ENCODE assay signal across 17 mouse cellular contexts in the genomic region with DNA sequence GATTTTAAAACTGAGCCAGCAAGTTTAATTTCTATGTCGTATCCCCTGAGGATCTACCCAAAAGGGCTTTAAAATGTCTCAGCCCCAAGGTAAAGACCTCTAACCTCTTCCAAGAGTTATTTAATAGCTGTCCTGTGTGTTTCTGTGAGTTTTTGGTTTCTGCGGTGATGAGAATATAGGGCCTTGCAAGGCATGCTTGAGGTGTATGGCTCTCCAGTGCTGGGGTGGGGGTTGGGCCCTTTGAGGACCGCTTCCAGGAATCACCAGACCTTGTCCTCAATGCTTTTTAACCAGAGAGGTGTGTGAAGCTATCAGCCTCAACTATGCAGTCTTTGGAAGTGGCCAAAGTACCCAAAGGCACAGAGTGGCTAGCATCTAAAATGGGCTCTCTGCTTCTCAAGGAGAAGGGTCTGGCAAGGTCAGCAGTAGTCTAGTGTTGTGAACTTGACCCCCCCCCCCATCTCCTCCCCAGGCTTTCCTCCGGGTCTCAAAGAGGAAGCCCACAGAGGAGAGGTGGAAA. TPM values are rescaled to one million over a fixed set of nuclear protein-coding genes. Genes with fewer than 3 reads are reported as not detected.
DNase-seq lines count a peak whose midpoint lies in the region; ATAC-seq and TF ChIP-seq lines count a peak whose summit lies in the region.
"Had no signal": no experiment of that assay in that cellular context is flagged by ENCODE, and none has a peak within 500 bp of the region (broad histone marks: within the 10 kb centered on the region; RNA-seq: fewer than 3 reads in every experiment).

No protein-coding gene starts in this region.

- no peak for TF ChIP-seq CTCF in cortical plate, adult 2 months (IDR thresholded peaks at IDR 0.05; ENCODE audit: extremely low read depth, insufficient read depth, low read length)

- H3K36me3 ChIP-seq in hindbrain, embryonic 10.5 days = peaks cover 30% of the 10 kb centered on the region
- H3K36me3 ChIP-seq in midbrain, embryonic 12.5 days = 0 out of 2 replicates have a peak, but pooled peaks cover 3% of the 10 kb centered on the region
- H3K36me3 ChIP-seq: heart, embryonic 15.5 days; intestine, embryonic 15.5 days; limb, embryonic 12.5 days had no signal

- H3K27ac ChIP-seq in cortical plate, adult 2 months (ENCODE audit: insufficient read depth, low read length) = 0 out of 2 replicates have a peak overlapping the region, but pooled peaks have one; percentile 39
- peak overlapping the region; percentile 97 for H3K27ac ChIP-seq in hindbrain, embryonic 10.5 days
- peak overlapping the region; percentile 56 for H3K27ac ChIP-seq in midbrain, embryonic 12.5 days (replicated peaks)
- H3K27ac ChIP-seq: heart, embryonic 15.5 days; intestine, embryonic 15.5 days; limb, embryonic 12.5 days had no signal

- peak; percentile 18 for DNase-seq in embryo, embryonic 10.5 days (ENCODE audit: low spot score)
- DNase-seq in embryo, embryonic 9.5 days (ENCODE audit: extremely low spot score) = no peak
- DNase-seq in hindbrain, embryonic 10.5 days (ENCODE audit: low spot score) = peak; percentile 23
- DNase-seq in left cerebral cortex, postnatal 36 days (ENCODE audit: low spot score in 2 of 2) = no peak
- no peak for DNase-seq in ovary, postnatal 14 days (ENCODE audit: low spot score)
- DNase-seq: adrenal gland, postnatal 10 days; lung, adult 2 months; right cerebral cortex, postnatal 14 days; thymus, adult 18-20 months had no signal

- TF ChIP-seq POLR2A in cortical plate, adult 2 months (IDR thresholded peaks at IDR 0.05; ENCODE audit: extremely low read depth, insufficient read depth, low read length) = no peak

- ATAC-seq in midbrain, embryonic 12.5 days (ENCODE audit: low FRiP score, low read depth) = no peak
- no peak for ATAC-seq in erythroid progenitor cell, adult 5-6 weeks (replicated peaks; ENCODE audit: low FRiP score, poor library complexity, severe bottlenecking)
- ATAC-seq: intestine, embryonic 15.5 days had no signal

- peak overlapping the region; percentile 40 for H3K9ac ChIP-seq in midbrain, embryonic 12.5 days (replicated peaks)
- H3K9ac ChIP-seq: heart, embryonic 15.5 days; intestine, embryonic 15.5 days; limb, embryonic 12.5 days had no signal

- H3K4me1 ChIP-seq in cortical plate, adult 2 months (ENCODE audit: control insufficient read depth, insufficient read depth, low read length) = no peaks in the 10 kb centered on the region; the same call in 1 of the 2 replicates
- peaks cover 90% of the 10 kb centered on the region for H3K4me1 ChIP-seq in hindbrain, embryonic 10.5 days (replicated peaks)
- peaks cover 88% of the 10 kb centered on the region for H3K4me1 ChIP-seq in midbrain, embryonic 12.5 days
- H3K4me1 ChIP-seq: intestine, embryonic 15.5 days had no signal

- H3K4me2 ChIP-seq in midbrain, embryonic 12.5 days (replicated peaks) = peak overlapping the region; percentile 78
- H3K4me2 ChIP-seq: heart, embryonic 15.5 days; intestine, embryonic 15.5 days; limb, embryonic 12.5 days had no signal

- WGBS in hindbrain, embryonic 10.5 days = 3% methylated on average over 4 of the region's 4 CpGs
- WGBS in midbrain, embryonic 12.5 days = 8% methylated on average over 4 of the region's 4 CpGs

- no peak overlapping the region for H3K4me3 ChIP-seq in cortical plate, adult 2 months (ENCODE audit: insufficient read depth, low read length)
- H3K4me3 ChIP-seq in hindbrain, embryonic 10.5 days = peak overlapping the region; percentile 84
- peak overlapping the region; percentile 60 for H3K4me3 ChIP-seq in midbrain, embryonic 12.5 days
- H3K4me3 ChIP-seq: heart, embryonic 15.5 days; intestine, embryonic 15.5 days; limb, embryonic 12.5 days had no signal

- H3K9me3 ChIP-seq in hindbrain, embryonic 10.5 days = no peaks in the 10 kb centered on the region
- no peaks in the 10 kb centered on the region for H3K9me3 ChIP-seq in midbrain, embryonic 12.5 days
- H3K9me3 ChIP-seq: heart, embryonic 15.5 days; intestine, embryonic 15.5 days; limb, embryonic 12.5 days had no signal

- intact Hi-C loops in left cerebral cortex, postnatal 36 days (cut with DNase I) = no loop called here

- H3K27me3 ChIP-seq in hindbrain, embryonic 10.5 days (ENCODE audit: insufficient read depth, poor library complexity, severe bottlenecking) = peaks cover 81% of the 10 kb centered on the region
- H3K27me3 ChIP-seq in midbrain, embryonic 12.5 days = peaks cover 13% of the 10 kb centered on the region; the same call in 1 of the 2 replicates

RNA-seq across cellular contexts. Expression of a gene that starts 12.1 kb away (rescaled TPM):
- 37.5 and 39.1 TPM in 2 replicates for polyA plus RNA-seq in cortical plate, adult 2 months (2012; rRNA removed)
- polyA plus RNA-seq in hindbrain, embryonic 10.5 days (2016; fragmentation: Nextera tagmentation; extraction: Ambion mirVana) = 16.8 and 17.8 TPM in 2 replicates
- polyA plus RNA-seq in midbrain, embryonic 12.5 days (2016; fragmentation: Nextera tagmentation; extraction: Ambion mirVana) = 36.3 and 37.6 TPM in 2 replicates
- not detected in 2 replicates for total RNA-seq in erythroid progenitor cell, adult 5-6 weeks (2015; ENCODE audit: low replicate concordance)
- total RNA-seq in erythroid progenitor cell, adult 5-6 weeks (2017; ENCODE audit: low replicate concordance) = not detected in 2 replicates
- 10 to 100 TPM; 60.2 to 62.4 TPM for total RNA-seq in left cerebral cortex, postnatal 36 days (2021)
- total RNA-seq: megakaryocyte progenitor cell, adult 5-6 weeks; neutrophil, adult 5-6 weeks had no signal

Comparison
In these comparisons a context has a peak if more than half of its experiments do, and no peak if none do; other contexts are left out.
1. DNase-seq: peak in embryo, embryonic 10.5 days (single experiment) and hindbrain, embryonic 10.5 days (single experiment); none in embryo, embryonic 9.5 days (single experiment), left cerebral cortex, postnatal 36 days (0 of 2) and ovary, postnatal 14 days (single experiment).
2. H3K27ac ChIP-seq: peak in every context shown above with its lines; median percentile 97 in hindbrain, embryonic 10.5 days; 56 in midbrain, embryonic 12.5 days; 39 in cortical plate, adult 2 months.